Mouse (Mus musculus): ENCODE results near the gene Pax7.
A peak's percentile ranks its signal among the peaks of the same experiment; 100 is the strongest.

Gene Pax7

GRCm38 (mm10) chr4:139833036-139833634 is at the start of gene Pax7:
Gene Pax7, minus strand, starts transcription at chr4:139833528.
- no peak for DNase-seq

- no peak for DNase-seq
Observed at GRCm38 (mm10) chr4:139881796-139882195, 48.5 kb upstream of the Pax7 start.

GRCm38 (mm10) chr4:139879324-139879723 is 46.0 kb upstream of the Pax7 start:
- no peak for DNase-seq

GRCm38 (mm10) chr4:139878443-139878842 is 45.1 kb upstream of the Pax7 start:
- peak; percentile 10 for DNase-seq

- peak; percentile 76 for DNase-seq
Observed at GRCm38 (mm10) chr4:139877269-139877668, 43.9 kb upstream of the Pax7 start.

GRCm38 (mm10) chr4:139872595-139872994 is 39.3 kb upstream of the Pax7 start:
- DNase-seq, result peak; percentile 35

- DNase-seq, result no peak
Observed at GRCm38 (mm10) chr4:139871699-139872098, 38.4 kb upstream of the Pax7 start.

GRCm38 (mm10) chr4:139863218-139863617 is 29.9 kb upstream of the Pax7 start:
- no peak for DNase-seq

GRCm38 (mm10) chr4:139858635-139859176 is 25.4 kb upstream of the Pax7 start:
- DNase-seq, result peak; percentile 76

GRCm38 (mm10) chr4:139852219-139853035 is 19.1 kb upstream of the Pax7 start:
- no peak for DNase-seq

GRCm38 (mm10) chr4:139851387-139851786 is 18.1 kb upstream of the Pax7 start:
- DNase-seq, result no peak

- DNase-seq, result no peak
Observed at GRCm38 (mm10) chr4:139850547-139851170, 17.3 kb upstream of the Pax7 start.

- DNase-seq, result no peak
Observed at GRCm38 (mm10) chr4:139843456-139843855, 10.1 kb upstream of the Pax7 start.

- DNase-seq, result no peak
Observed at GRCm38 (mm10) chr4:139842919-139843318, 9.6 kb upstream of the Pax7 start.

GRCm38 (mm10) chr4:139840939-139841500 is 7.7 kb upstream of the Pax7 start:
- DNase-seq, result no peak

- no peak for DNase-seq
Observed at GRCm38 (mm10) chr4:139840442-139840841, 7.1 kb upstream of the Pax7 start.

- no peak for DNase-seq
Observed at GRCm38 (mm10) chr4:139836681-139837080, 3.4 kb upstream of the Pax7 start.

- no peak for DNase-seq
Observed at GRCm38 (mm10) chr4:139836196-139836595, 2.9 kb upstream of the Pax7 start.

- DNase-seq, result no peak
Observed at GRCm38 (mm10) chr4:139833817-139834401, 581 bp upstream of the Pax7 start.

- no peak for DNase-seq
Observed at GRCm38 (mm10) chr4:139832281-139833035, 870 bp downstream of the Pax7 start.

- no peak for DNase-seq
Observed at GRCm38 (mm10) chr4:139831501-139832230, 1.7 kb downstream of the Pax7 start.
